Mouse (Mus musculus) left cerebral cortex, adult 6 months (tissue): Measurements from ENCODE around the gene Ell. TPM values are rescaled to one million over a fixed set of nuclear protein-coding genes. Genes with fewer than 3 reads are reported as not detected.

ENCODE experiments used
- long read RNA-seq, 2 experiments: library from polyadenylated mRNA; unstranded; transcript quantifications; one replicate each; pipeline ENCODE4 v2.0.0; 2019 to 2020
- polyA plus RNA-seq: library from polyadenylated mRNA; unstranded; fragments of <200 nt; fragmentation: Nextera tagmentation; gene quantifications from 2 replicates; pipeline ENCODE4 v1.2.3, GENCODE M21; 2021

Gene Ell
- polyA plus RNA-seq: 3.9 and 9.1 TPM in 2 replicates
- long read RNA-seq, experiment 1, transcript Ell-201 (12 exons, 3,072 nt): major isoform, 67 of 99 reads
- long read RNA-seq, experiment 1, partial matches to known transcripts: 12 of 99 reads
- long read RNA-seq, experiment 1, other reads (novel, unspliced or antisense): 20 of 99 reads
- long read RNA-seq, experiment 2, partial matches to known transcripts: 2 of 3 reads
- long read RNA-seq, experiment 2, other reads (novel, unspliced or antisense): 0 of 3 reads

DNA sequence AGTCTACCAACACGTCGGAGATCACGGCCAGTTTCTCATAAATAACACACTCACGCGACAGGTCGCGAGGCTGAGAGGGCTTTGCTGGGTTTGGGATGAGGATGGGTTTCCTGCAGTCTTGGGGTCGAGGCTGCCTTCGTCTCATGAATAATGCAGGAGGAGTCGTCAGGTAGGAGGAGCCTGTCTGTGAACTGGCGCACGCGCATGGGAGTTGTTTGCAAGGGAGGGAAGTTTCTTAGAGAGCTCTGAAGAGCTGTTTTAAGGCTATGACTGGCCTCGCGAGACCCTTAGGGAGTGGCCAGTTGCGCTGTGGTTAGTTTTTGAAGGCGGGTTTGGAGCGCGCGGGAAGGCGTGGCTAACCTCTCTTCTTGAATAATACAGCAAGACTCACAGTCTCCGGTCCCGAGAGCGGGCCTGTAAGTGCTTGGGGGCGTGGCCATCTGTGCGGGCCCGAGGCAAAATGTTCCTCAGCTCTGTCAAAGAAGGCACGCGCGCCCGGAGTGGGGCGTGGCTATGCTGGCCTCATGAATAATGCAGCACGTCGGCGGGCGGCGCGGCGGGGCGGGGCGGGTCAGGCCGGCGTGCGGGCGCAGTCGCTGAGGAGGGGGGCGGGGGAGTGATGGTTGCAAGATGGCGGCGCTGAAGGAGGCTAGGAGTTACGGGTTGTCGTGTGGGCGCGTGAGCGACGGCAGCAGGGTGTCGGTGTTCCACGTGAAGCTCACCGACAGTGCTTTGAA lies at the start of gene Ell:
Ell (plus strand) TSS at position 381 of the 737 bp plus-strand sequence.

GRCm38 (mm10) chr8:70492664-70493640 lies 46.3 kb upstream of the Ell start, which contains the start of gene Crlf1:
Gene Crlf1 (plus strand): TSS chr8:70493158.

GRCm38 (mm10) chr8:70506328-70507026 lies 32.8 kb upstream of the Ell start, which contains the start of gene Rex1bd:
Gene Rex1bd (minus strand): TSS chr8:70506752.

DNA sequence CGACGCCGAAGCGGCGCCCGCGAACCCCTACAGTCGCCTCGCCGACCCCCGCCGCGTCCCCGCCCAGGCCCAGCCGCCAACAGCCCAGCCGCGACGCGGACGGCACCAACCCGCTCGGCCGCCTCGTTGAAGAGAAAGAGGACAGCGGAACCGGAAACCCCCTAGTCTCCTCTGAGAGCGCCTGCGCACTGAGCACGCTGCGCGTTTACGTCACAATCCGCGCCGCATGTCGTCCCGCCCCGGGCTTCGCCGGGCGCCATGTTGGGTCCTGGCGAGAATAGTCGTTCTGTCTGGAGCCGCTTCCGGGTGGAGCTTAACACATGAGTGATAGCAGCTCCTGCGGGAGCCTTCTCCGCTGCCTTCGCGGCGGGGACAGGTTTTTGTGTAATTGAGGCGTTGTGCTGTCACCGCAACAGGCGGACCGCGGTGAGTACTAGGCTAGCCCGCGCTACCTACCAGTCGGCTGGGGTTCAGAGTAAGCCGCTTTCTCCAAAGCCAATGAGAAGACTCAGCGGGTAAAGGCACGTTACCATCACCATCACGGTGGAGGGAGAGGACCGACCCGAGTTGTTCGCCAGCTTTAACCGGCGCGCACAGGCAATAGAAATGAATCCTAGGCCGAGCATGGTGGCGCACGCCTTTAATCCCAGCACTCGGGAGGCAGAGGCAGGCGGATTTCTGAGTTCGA lies 28.9 kb upstream of the Ell start, which contains the start of gene Uba52:
Uba52 (minus strand) TSS at position 574 of the 688 bp plus-strand sequence.

GRCm38 (mm10) chr8:70527512-70528181 lies 11.6 kb upstream of the Ell start, which contains the start of the genes Fkbp8 and Kxd1:
Gene Fkbp8 (plus strand): TSS chr8:70527724.
Gene Kxd1 (minus strand): TSS chr8:70527956.

DNA sequence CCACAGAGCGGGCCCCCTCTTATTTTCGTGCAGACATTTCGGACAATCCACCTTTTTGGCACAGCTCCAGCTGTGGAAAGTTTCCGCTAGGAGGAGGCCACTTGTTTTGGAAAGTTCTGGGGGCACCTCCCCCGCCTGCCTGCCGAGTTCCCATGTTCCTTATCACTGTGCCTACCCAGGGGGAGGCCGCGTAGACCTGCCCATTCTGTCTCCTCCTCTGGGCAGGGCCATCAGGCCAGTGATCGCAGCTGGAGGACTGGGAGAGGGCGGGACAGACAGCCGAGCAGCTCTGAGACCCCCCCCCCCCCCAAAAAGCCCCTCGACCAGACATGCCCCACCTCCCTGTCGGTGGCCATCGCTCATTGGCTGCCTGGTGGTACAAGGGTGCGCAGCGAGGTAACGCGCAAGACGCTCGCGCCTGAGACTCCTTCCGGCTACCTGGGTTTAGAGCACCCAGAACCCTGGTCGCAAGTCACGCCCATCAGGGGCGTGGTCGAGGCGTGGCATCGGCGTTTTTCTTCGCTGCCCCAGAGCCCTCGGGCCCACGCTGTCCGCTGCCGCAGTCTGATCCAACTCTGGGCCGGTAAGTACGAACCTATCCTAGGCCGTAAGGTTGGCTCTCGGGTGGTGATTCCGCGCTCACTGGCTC lies 54.8 kb downstream of the Ell start, which contains the start of gene Isyna1:
Isyna1 (plus strand) TSS at position 413 of the 649 bp plus-strand sequence.

DNA sequence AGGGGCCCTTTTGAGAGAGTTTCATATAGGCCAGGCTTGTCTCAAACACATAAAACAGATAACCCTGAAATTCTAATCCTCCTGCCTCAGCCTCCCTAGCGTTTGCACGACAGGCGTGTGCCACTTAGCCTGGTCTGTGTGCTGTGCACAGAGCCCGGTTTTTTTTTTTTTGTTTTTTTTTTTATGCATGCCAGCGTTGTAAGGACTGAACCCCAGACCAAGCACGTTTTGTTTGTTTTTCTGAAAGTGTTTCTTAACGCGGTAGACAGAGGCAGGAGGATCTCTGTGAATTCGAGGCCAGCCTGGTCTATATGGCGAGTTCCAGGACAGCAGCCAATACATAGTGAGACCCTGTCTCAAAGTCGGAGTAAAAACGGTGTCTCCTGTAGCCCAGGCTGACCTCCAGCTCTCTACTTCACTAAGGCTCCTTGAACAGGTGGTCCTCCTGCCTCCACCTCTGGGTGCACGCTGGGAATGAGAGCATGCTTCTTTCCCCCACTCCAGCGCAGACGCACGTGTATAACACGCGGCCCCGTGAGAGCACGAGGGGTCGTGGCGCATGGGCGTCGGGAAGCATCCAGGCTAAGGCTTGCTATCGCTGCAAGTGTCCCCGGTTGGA lies 69.6 kb downstream of the Ell start, which contains the start of gene Ssbp4:
Ssbp4 (minus strand) TSS at position 124 of the 619 bp plus-strand sequence.

GRCm38 (mm10) chr8:70615894-70616293 lies 76.6 kb downstream of the Ell start, which contains the start of gene Lrrc25:
Gene Lrrc25 (plus strand): TSS chr8:70616155.

DNA sequence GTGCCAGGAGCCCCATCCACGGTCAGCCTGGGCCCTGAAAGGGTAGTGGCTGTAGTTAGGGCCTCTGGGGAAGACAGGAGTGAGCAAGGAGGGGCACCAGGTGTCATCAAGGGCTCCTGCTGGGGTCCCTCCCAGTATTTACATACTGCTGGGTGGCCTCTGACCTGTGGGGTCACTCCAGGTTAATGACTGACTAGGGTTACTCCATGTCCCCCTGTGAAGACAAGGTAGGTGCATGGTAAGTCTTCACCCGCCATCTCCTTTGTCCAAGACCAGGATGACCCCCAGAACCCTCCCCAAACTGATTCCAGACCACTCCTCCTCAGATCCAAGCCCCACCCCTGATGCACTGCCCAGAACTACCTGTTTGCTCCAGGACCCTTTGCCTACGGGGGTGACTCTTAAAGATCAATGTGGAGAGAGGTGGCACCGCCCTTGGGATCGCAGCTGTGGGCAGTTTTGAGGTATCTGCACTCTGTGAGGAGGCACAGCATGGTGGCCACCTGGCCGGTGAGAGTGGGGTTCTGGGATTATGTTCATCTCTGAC lies 93.2 kb downstream of the Ell start, which contains the start of gene Gdf15:
Gdf15 (minus strand) TSS at position 111 of the 547 bp plus-strand sequence.

Other genes with a start within 250 kb of the Ell start
- 21.0 and 26.7 TPM in 2 replicates for gene Ddx49, start 237.0 kb upstream of the Ell start, polyA plus RNA-seq
- 306 and 417 TPM in 2 replicates for gene Cope, start 236.9 kb upstream of the Ell start, polyA plus RNA-seq
- gene Cers1, start 223.7 kb upstream of the Ell start, polyA plus RNA-seq: 86.2 and 92.0 TPM in 2 replicates
- gene Gdf1, start 209.6 kb upstream of the Ell start, polyA plus RNA-seq: 8.7 and 22.3 TPM in 2 replicates
- gene Upf1, start 186.2 kb upstream of the Ell start, polyA plus RNA-seq: 4.3 and 7.7 TPM in 2 replicates
- gene Comp, start 165.9 kb upstream of the Ell start, polyA plus RNA-seq: 0.23 and 0.41 TPM in 2 replicates
- 53.2 and 75.6 TPM in 2 replicates for gene Crtc1, start 99.9 kb upstream of the Ell start, polyA plus RNA-seq
- gene Klhl26, start 62.5 kb upstream of the Ell start, polyA plus RNA-seq: 30.8 and 37.7 TPM in 2 replicates
- gene Tmem59l, start 52.1 kb upstream of the Ell start, polyA plus RNA-seq: 550 and 567 TPM in 2 replicates
- 0.81 and 2.0 TPM in 2 replicates for gene Crlf1, start 46.3 kb upstream of the Ell start, polyA plus RNA-seq
- 347 and 396 TPM in 2 replicates for gene Rex1bd, start 32.7 kb upstream of the Ell start, polyA plus RNA-seq
- 3,921 and 4,944 TPM in 2 replicates for gene Uba52, start 28.7 kb upstream of the Ell start, polyA plus RNA-seq
- gene Fkbp8, start 11.7 kb upstream of the Ell start, polyA plus RNA-seq: 287 and 603 TPM in 2 replicates
- gene Kxd1, start 11.5 kb upstream of the Ell start, polyA plus RNA-seq: 73.8 and 77.6 TPM in 2 replicates
- gene Isyna1, start 54.9 kb downstream of the Ell start, polyA plus RNA-seq: 36.5 and 38.4 TPM in 2 replicates
- 88.8 and 293 TPM in 2 replicates for gene Ssbp4, start 69.4 kb downstream of the Ell start, polyA plus RNA-seq
- gene Lrrc25, start 76.7 kb downstream of the Ell start, polyA plus RNA-seq: 0.72 and 1.7 TPM in 2 replicates
- 0.23 TPM in 1 of 2 replicates, not detected in the other for gene Gdf15, start 93.0 kb downstream of the Ell start, polyA plus RNA-seq
- 11.0 and 11.5 TPM in 2 replicates for gene Pgpep1, start 120.9 kb downstream of the Ell start, polyA plus RNA-seq
- gene Lsm4, start 133.8 kb downstream of the Ell start, polyA plus RNA-seq: 222 and 248 TPM in 2 replicates
- gene Jund, start 159.5 kb downstream of the Ell start, polyA plus RNA-seq: 5.3 and 148 TPM in 2 replicates
- 0.03 TPM in 1 of 2 replicates, not detected in the other for gene Iqcn, start 164.0 kb downstream of the Ell start, polyA plus RNA-seq
- 0.19 and 0.25 TPM in 2 replicates for gene Gm3336, start 179.1 kb downstream of the Ell start, polyA plus RNA-seq
- 0.18 and 0.60 TPM in 2 replicates for gene Pde4c, start 184.3 kb downstream of the Ell start, polyA plus RNA-seq
- 895 and 1,300 TPM in 2 replicates for gene Rab3a, start 215.2 kb downstream of the Ell start, polyA plus RNA-seq
- gene Mpv17l2, start 221.5 kb downstream of the Ell start, polyA plus RNA-seq: 100 and 108 TPM in 2 replicates
- 82.0 and 99.2 TPM in 2 replicates for gene Pik3r2, start 237.3 kb downstream of the Ell start, polyA plus RNA-seq